Mouse (Mus musculus) erythroblast, embryonic 14.5 days (primary cell): Measurements from ENCODE around the gene Sobp.

Source experiments
- GATA1 ChIP-seq: IDR thresholded peaks from 2 replicates; pipeline ENCODE4 v1.6.1; 2012; ENCODE audit warnings: low read length, inconsistent platforms, mixed read lengths
- TAL1 ChIP-seq: IDR thresholded peaks from 3 replicates; pipeline ENCODE4 v1.6.1; 2012; ENCODE audit warnings: low read length, inconsistent platforms, mixed read lengths

GRCm38 (mm10) chr10:42958686-42959085 lies 215.6 kb downstream of the Sobp start:
- TF ChIP-seq GATA1 (no peak), TAL1 (no peak)
